22 mouse cellular contexts compared by ENCODE assay signal in the genomic region with DNA sequence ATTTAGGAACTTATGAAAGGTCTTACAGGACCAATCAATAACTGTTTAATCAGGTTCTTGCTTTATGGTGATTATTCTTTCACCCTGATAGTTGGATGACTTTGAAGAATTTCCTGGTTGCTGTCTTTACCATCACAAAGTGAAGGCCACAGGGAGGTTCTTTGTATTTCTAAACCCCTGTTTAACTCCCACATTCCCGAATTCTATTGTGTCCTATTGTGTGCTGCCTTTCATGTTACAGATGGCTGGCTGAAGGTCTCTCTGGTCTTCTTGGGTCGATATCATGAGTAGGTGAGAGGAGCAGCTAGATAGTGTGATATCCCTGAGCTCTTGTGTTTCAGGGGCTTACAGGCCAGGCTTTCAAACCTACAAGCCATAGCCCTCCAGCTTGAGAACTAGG. TPM values are rescaled to one million over a fixed set of nuclear protein-coding genes. Genes with fewer than 3 reads are reported as not detected.
DNase-seq lines count a peak whose midpoint lies in the region; ATAC-seq and TF ChIP-seq lines count a peak whose summit lies in the region.
"Had no signal": no experiment of that assay in that cellular context is flagged by ENCODE, and none has a peak within 500 bp of the region (broad histone marks: within the 10 kb centered on the region; RNA-seq: fewer than 3 reads in every experiment).

No protein-coding gene starts in this region.

- no peak overlapping the region for H3K9ac ChIP-seq in ES-E14 (ENCODE audit: insufficient read depth, low read depth, low read length, poor library complexity, severe bottlenecking)
- H3K9ac ChIP-seq in hindbrain, embryonic 14.5 days = no peak overlapping the region
- H3K9ac ChIP-seq in forebrain, embryonic 15.5 days (replicated peaks) = no peak overlapping the region
- H3K9ac ChIP-seq: embryonic facial prominence, embryonic 13.5 days; embryonic facial prominence, embryonic 15.5 days; forebrain, embryonic 12.5 days; forebrain, postnatal 0 days had no signal

- in situ Hi-C loops in ES-E14 (cut with MboI; ENCODE audit: low sequenced_read_pairs in 2 of 2, unreplicated experiment in 2 of 2) = no loop called here

- no peak overlapping the region; the same call in 1 of the 2 replicates for H3K27ac ChIP-seq in ES-E14 (ENCODE audit: insufficient read depth, low read depth, low read length, poor library complexity, severe bottlenecking)
- no peak overlapping the region for H3K27ac ChIP-seq in hindbrain, embryonic 14.5 days
- no peak overlapping the region for H3K27ac ChIP-seq in forebrain, embryonic 15.5 days (replicated peaks)
- H3K27ac ChIP-seq: embryonic facial prominence, embryonic 13.5 days; embryonic facial prominence, embryonic 15.5 days; forebrain, embryonic 10.5 days; forebrain, embryonic 12.5 days had no signal

- WGBS in hindbrain, embryonic 14.5 days = 14% methylated on average over 2 of the region's 2 CpGs
- WGBS in forebrain, embryonic 15.5 days = 17% methylated on average over 2 of the region's 2 CpGs

- no peaks in the 10 kb centered on the region for H3K36me3 ChIP-seq in ES-E14 (ENCODE audit: control insufficient read depth, insufficient read depth, low read length, poor library complexity, severe bottlenecking)
- H3K36me3 ChIP-seq in hindbrain, embryonic 14.5 days (replicated peaks; ENCODE audit: control insufficient read depth, insufficient read depth) = no peaks in the 10 kb centered on the region
- no peaks in the 10 kb centered on the region for H3K36me3 ChIP-seq in forebrain, embryonic 15.5 days
- H3K36me3 ChIP-seq: embryonic facial prominence, embryonic 13.5 days; embryonic facial prominence, embryonic 15.5 days; forebrain, embryonic 10.5 days; forebrain, embryonic 12.5 days had no signal

- DNase-seq in ES-CJ7 (ENCODE audit: low read depth, low spot score) = peak; percentile 50
- peak; percentile 37 for DNase-seq in ES-E14 (ENCODE audit: low read depth, low spot score)
- DNase-seq in ZHBTc4 (ENCODE audit: low read depth, low spot score) = peak; percentile 76
- DNase-seq in hindbrain, embryonic 14.5 days (ENCODE audit: low spot score) = no peak
- DNase-seq: adrenal gland, adult 2 months; adrenal gland, postnatal 10 days; adrenal gland, postnatal 25 days; cerebellum, adult 11 months; cerebellum, adult 18-20 months; cerebellum, adult 8-10 months; cerebellum, adult 9-11 months; cerebellum, postnatal 14 days; cerebellum, postnatal 36 days; embryo, embryonic 11 days; forebrain, postnatal 0 days had no signal

- no peak overlapping the region for H3K4me2 ChIP-seq in hindbrain, embryonic 14.5 days (replicated peaks)
- no peak overlapping the region for H3K4me2 ChIP-seq in forebrain, embryonic 15.5 days (replicated peaks)
- H3K4me2 ChIP-seq: embryonic facial prominence, embryonic 13.5 days; embryonic facial prominence, embryonic 15.5 days; forebrain, embryonic 12.5 days had no signal

- no peaks in the 10 kb centered on the region for H3K9me3 ChIP-seq in ES-E14 (ENCODE audit: control insufficient read depth, insufficient read depth, low read depth, low read length)
- no peaks in the 10 kb centered on the region for H3K9me3 ChIP-seq in hindbrain, embryonic 14.5 days (ENCODE audit: control insufficient read depth, low read length)
- H3K9me3 ChIP-seq in forebrain, embryonic 15.5 days = no peaks in the 10 kb centered on the region
- H3K9me3 ChIP-seq: embryonic facial prominence, embryonic 13.5 days; embryonic facial prominence, embryonic 15.5 days; forebrain, embryonic 10.5 days; forebrain, embryonic 12.5 days had no signal

- no peak overlapping the region for H3K4me3 ChIP-seq in ES-E14 (ENCODE audit: insufficient read depth in 1 of 2, low read depth in 1 of 2, low read length in 2 of 2, poor library complexity in 1 of 2, severe bottlenecking in 1 of 2)
- H3K4me3 ChIP-seq in hindbrain, embryonic 14.5 days (replicated peaks; ENCODE audit: low read length) = no peak overlapping the region
- no peak overlapping the region for H3K4me3 ChIP-seq in forebrain, embryonic 15.5 days
- H3K4me3 ChIP-seq: embryonic facial prominence, embryonic 13.5 days; embryonic facial prominence, embryonic 15.5 days; erythroblast, embryonic 14.5 days; forebrain, embryonic 10.5 days; forebrain, embryonic 12.5 days had no signal

- ATAC-seq in hindbrain, embryonic 14.5 days (ENCODE audit: low FRiP score) = no peak
- no peak for ATAC-seq in forebrain, embryonic 15.5 days (replicated peaks)
- ATAC-seq: forebrain, embryonic 14.5 days; forebrain, postnatal 0 days had no signal

- peaks cover 3 to 6% of the 10 kb centered on the region in 2 experiments; a peak in 2 of 4 replicates for H3K4me1 ChIP-seq in ES-E14 (ENCODE audit: control insufficient read depth in 2 of 2, insufficient read depth in 2 of 2, low read length in 2 of 2, poor library complexity in 1 of 2)
- no peaks in the 10 kb centered on the region for H3K4me1 ChIP-seq in hindbrain, embryonic 14.5 days (replicated peaks; ENCODE audit: control insufficient read depth, insufficient read depth, low read length)
- H3K4me1 ChIP-seq in forebrain, embryonic 15.5 days = no peaks in the 10 kb centered on the region
- H3K4me1 ChIP-seq: embryonic facial prominence, embryonic 13.5 days; embryonic facial prominence, embryonic 15.5 days; forebrain, embryonic 12.5 days had no signal

- H3K27me3 ChIP-seq in hindbrain, embryonic 14.5 days (ENCODE audit: control insufficient read depth, insufficient read depth, low read length) = no peaks in the 10 kb centered on the region
- H3K27me3 ChIP-seq in forebrain, embryonic 15.5 days = no peaks in the 10 kb centered on the region
- H3K27me3 ChIP-seq: embryonic facial prominence, embryonic 13.5 days; embryonic facial prominence, embryonic 15.5 days; forebrain, embryonic 12.5 days had no signal

TF ChIP-seq in ES-E14, 5 proteins besides CTCF, POLR2A, EP300 and RAD21:
- TF ChIP-seq ZNF384 (IDR thresholded peaks at IDR 0.05; ENCODE audit: low read depth, low read length) = no peak
- no peak for TF ChIP-seq HCFC1 (IDR thresholded peaks at IDR 0.05; ENCODE audit: borderline replicate concordance, insufficient read depth, low read length)
- no peak for TF ChIP-seq CHD2 (IDR thresholded peaks at IDR 0.05; ENCODE audit: low read depth, low read length)
- TF ChIP-seq ZC3H11A (IDR thresholded peaks at IDR 0.05; ENCODE audit: borderline replicate concordance, low read depth, low read length) = no peak
- TF ChIP-seq MAFK (IDR thresholded peaks at IDR 0.05; ENCODE audit: insufficient read depth, low read depth, low read length) = no peak

RNA-seq across cellular contexts. Expression of gene Ppp4r4, which starts 15.4 kb away (rescaled TPM):
- total RNA-seq in ES-E14 (2012; rRNA removed) = 1.2 and 1.7 TPM in 2 replicates
- 3.8 and 4.0 TPM in 2 replicates for polyA plus RNA-seq in hindbrain, embryonic 14.5 days (2014; fragmentation: Nextera tagmentation; extraction: Ambion mirVana)
- 1.8 and 1.9 TPM in 2 replicates for polyA plus RNA-seq in forebrain, embryonic 15.5 days (2015; fragmentation: Nextera tagmentation; extraction: Ambion mirVana)
- polyA plus RNA-seq: erythroblast, embryonic 14.5 days had no signal
